Comparison of ENCODE assay signal across 8 mouse cellular contexts in genomic region chr4:141214337-141214851, GRCm38 (mm10). TPM values are rescaled to one million over a fixed set of nuclear protein-coding genes. Genes with fewer than 3 reads are reported as not detected.
DNase-seq lines count a peak whose midpoint lies in the region; ATAC-seq and TF ChIP-seq lines count a peak whose summit lies in the region.

No protein-coding gene starts in this region.

- TF ChIP-seq POLR2A in kidney, adult 2 months (IDR thresholded peaks at IDR 0.05; ENCODE audit: low read depth, low read length), result no peak

- no peak overlapping the region for H3K27ac ChIP-seq in kidney, adult 2 months (ENCODE audit: insufficient read depth, low read depth, low read length)
- no peak overlapping the region for H3K27ac ChIP-seq in heart, embryonic 13.5 days (replicated peaks)
- peak overlapping the region; percentile 35; the same call in 1 of the 2 replicates for H3K27ac ChIP-seq in limb, embryonic 12.5 days
- no peak overlapping the region for H3K27ac ChIP-seq in midbrain, embryonic 13.5 days

- 1% methylated on average over 16 of the region's 16 CpGs for WGBS in kidney, adult 2 months
- WGBS in heart, embryonic 13.5 days, result 1% methylated on average over 16 of the region's 16 CpGs
- 2% methylated on average over 16 of the region's 16 CpGs for WGBS in limb, embryonic 12.5 days
- 2% methylated on average over 16 of the region's 16 CpGs for WGBS in midbrain, embryonic 13.5 days

- H3K4me2 ChIP-seq in heart, embryonic 13.5 days, result peak overlapping the region; percentile 93
- peak overlapping the region; percentile 94 for H3K4me2 ChIP-seq in limb, embryonic 12.5 days
- peak overlapping the region; percentile 90 for H3K4me2 ChIP-seq in midbrain, embryonic 13.5 days (replicated peaks)

- TF ChIP-seq CTCF in kidney, adult 2 months (conservative IDR thresholded peaks at IDR 0.05; ENCODE audit: insufficient read depth, insufficient read length, low read depth, low read length), result peak; percentile 62

- peak overlapping the region; percentile 83 for H3K9ac ChIP-seq in heart, embryonic 13.5 days
- H3K9ac ChIP-seq in limb, embryonic 12.5 days (replicated peaks), result peak overlapping the region; percentile 66
- peak overlapping the region; percentile 74 for H3K9ac ChIP-seq in midbrain, embryonic 13.5 days (replicated peaks)

- H3K9me3 ChIP-seq in heart, embryonic 13.5 days, result no peaks in the 10 kb centered on the region
- no peaks in the 10 kb centered on the region for H3K9me3 ChIP-seq in limb, embryonic 12.5 days
- H3K9me3 ChIP-seq in midbrain, embryonic 13.5 days, result no peaks in the 10 kb centered on the region

- ATAC-seq in heart, embryonic 13.5 days (ENCODE audit: extremely low read depth, insufficient number of reproducible peaks, low FRiP score, low TSS enrichment), result no peak; the same call in 1 of the 2 replicates
- peak; percentile 71; the same call in 1 of the 2 replicates for ATAC-seq in limb, embryonic 12.5 days (ENCODE audit: insufficient number of reproducible peaks, insufficient read depth, low FRiP score, low TSS enrichment, low read depth)
- peak; percentile 77 for ATAC-seq in midbrain, embryonic 13.5 days

- H3K4me1 ChIP-seq in kidney, adult 2 months (ENCODE audit: control insufficient read depth, insufficient read depth, low read length), result no peaks in the 10 kb centered on the region
- H3K4me1 ChIP-seq in heart, embryonic 13.5 days, result peaks cover 18% of the 10 kb centered on the region
- H3K4me1 ChIP-seq in limb, embryonic 12.5 days (replicated peaks), result peaks cover 12% of the 10 kb centered on the region
- peaks cover 22% of the 10 kb centered on the region for H3K4me1 ChIP-seq in midbrain, embryonic 13.5 days (replicated peaks)

- peak; percentile 33 for DNase-seq in kidney, adult 2 months
- DNase-seq in kidney, adult 11 months, result no peak
- peak; percentile 32 for DNase-seq in cerebellum, adult 8-10 months
- DNase-seq in testis, postnatal 10 days (ENCODE audit: low spot score), result peak; percentile 60
- DNase-seq in urinary bladder, postnatal 4 days (ENCODE audit: low spot score in 2 of 2), result no peak

- no peaks in the 10 kb centered on the region for H3K36me3 ChIP-seq in kidney, adult 2 months (ENCODE audit: control insufficient read depth, insufficient read depth, low read length)
- H3K36me3 ChIP-seq in heart, embryonic 13.5 days, result no peaks in the 10 kb centered on the region
- H3K36me3 ChIP-seq in limb, embryonic 12.5 days, result 0 out of 2 replicates have a peak, but pooled peaks cover 7% of the 10 kb centered on the region
- 0 out of 2 replicates have a peak, but pooled peaks cover 3% of the 10 kb centered on the region for H3K36me3 ChIP-seq in midbrain, embryonic 13.5 days

- H3K4me3 ChIP-seq in kidney, adult 2 months (ENCODE audit: insufficient read depth, low read depth, low read length), result peak overlapping the region; percentile 62
- H3K4me3 ChIP-seq in heart, embryonic 13.5 days, result peak overlapping the region; percentile 64
- H3K4me3 ChIP-seq in limb, embryonic 12.5 days (replicated peaks), result peak overlapping the region; percentile 51
- peak overlapping the region; percentile 59 for H3K4me3 ChIP-seq in midbrain, embryonic 13.5 days (replicated peaks)

- H3K27me3 ChIP-seq in kidney, adult 2 months (replicated peaks; ENCODE audit: control insufficient read depth, insufficient read depth, low read length), result no peaks in the 10 kb centered on the region
- H3K27me3 ChIP-seq in heart, embryonic 13.5 days (replicated peaks), result no peaks in the 10 kb centered on the region
- no peaks in the 10 kb centered on the region for H3K27me3 ChIP-seq in limb, embryonic 12.5 days
- no peaks in the 10 kb centered on the region for H3K27me3 ChIP-seq in midbrain, embryonic 13.5 days

RNA-seq across cellular contexts. Expression of gene Rsg1, which starts 0.6 kb away (rescaled TPM):
- polyA plus RNA-seq in kidney, adult 2 months (2012; rRNA removed), result 1.2 and 1.6 TPM in 2 replicates
- polyA plus RNA-seq in heart, embryonic 13.5 days (2015; fragmentation: Nextera tagmentation; extraction: Ambion mirVana), result 2.3 and 3.0 TPM in 2 replicates
- 6.7 and 7.1 TPM in 2 replicates for polyA plus RNA-seq in limb, embryonic 12.5 days (2016; fragmentation: Nextera tagmentation; extraction: Ambion mirVana)
- 6.4 and 8.9 TPM in 2 replicates for polyA plus RNA-seq in midbrain, embryonic 13.5 days (2015; fragmentation: Nextera tagmentation; extraction: Ambion mirVana)

RNA-seq across cellular contexts. Expression of gene Arhgef19, which starts 24.9 kb away (rescaled TPM):
- polyA plus RNA-seq in kidney, adult 2 months (2012; rRNA removed), result 4.9 and 5.1 TPM in 2 replicates
- polyA plus RNA-seq in heart, embryonic 13.5 days (2015; fragmentation: Nextera tagmentation; extraction: Ambion mirVana), result 2.2 and 3.1 TPM in 2 replicates
- 9.1 and 10.8 TPM in 2 replicates for polyA plus RNA-seq in limb, embryonic 12.5 days (2016; fragmentation: Nextera tagmentation; extraction: Ambion mirVana)
- polyA plus RNA-seq in midbrain, embryonic 13.5 days (2015; fragmentation: Nextera tagmentation; extraction: Ambion mirVana), result 0.93 and 0.98 TPM in 2 replicates

Comparison
In these comparisons a context has a peak if more than half of its experiments do, and no peak if none do; other contexts are left out.
1. DNase-seq: peak in kidney, adult 2 months (single experiment), cerebellum, adult 8-10 months (single experiment) and testis, postnatal 10 days (single experiment); none in kidney, adult 11 months (single experiment) and urinary bladder, postnatal 4 days (0 of 2).
2. Peak in every context shown above with its lines, with median percentiles within 50 percentile points of each other: H3K4me3 ChIP-seq, H3K4me2 ChIP-seq and H3K9ac ChIP-seq.